Mouse (Mus musculus) retina, embryonic 14.5 days (tissue): ENCODE results near the gene Fam20c.

Experiments
- DNase-seq: peaks from one replicate; pipeline ENCODE4 v3.0.0-alpha.2; 2015; ENCODE audit warnings: low spot score

Fam20c gene

DNA sequence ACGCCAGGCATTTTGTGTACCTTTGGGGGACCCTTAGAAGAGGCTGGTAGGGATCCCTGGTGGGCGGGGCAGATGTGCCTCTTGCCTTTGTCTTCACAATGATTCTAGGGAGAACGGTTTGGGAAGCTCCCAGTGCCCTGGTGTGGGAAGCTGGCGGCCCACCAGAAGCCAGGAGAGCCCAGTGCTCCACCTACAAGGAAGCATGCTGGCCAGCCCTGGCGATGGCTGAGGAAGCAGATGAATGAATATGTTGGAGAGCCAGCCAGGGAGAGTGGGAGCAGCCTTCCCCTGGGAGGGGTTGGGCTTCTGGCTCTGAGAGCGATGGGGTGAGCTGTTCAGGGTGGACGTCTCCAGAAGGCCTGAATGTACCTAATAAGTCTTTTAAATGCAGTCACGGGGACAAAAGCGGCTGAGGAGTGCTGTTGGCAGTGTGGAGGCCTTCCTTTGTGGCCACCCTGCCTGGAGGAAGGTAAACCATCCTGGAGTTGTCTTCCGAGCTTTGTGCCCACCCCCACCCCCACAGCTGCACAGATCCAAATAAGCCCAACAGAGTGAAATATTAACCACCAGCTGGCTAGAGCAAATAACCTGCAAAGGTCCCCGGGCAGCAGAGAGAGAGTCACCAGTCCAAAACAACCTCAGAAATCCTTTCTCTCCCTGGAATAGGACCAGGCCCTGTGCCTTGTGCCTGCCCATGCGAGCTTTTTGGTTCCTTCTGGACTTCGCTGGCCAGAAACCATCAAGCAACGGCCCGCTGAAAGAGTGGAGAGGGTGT, 2.2 kb downstream of the Fam20c start:
- peak; percentile 40 for DNase-seq

DNA sequence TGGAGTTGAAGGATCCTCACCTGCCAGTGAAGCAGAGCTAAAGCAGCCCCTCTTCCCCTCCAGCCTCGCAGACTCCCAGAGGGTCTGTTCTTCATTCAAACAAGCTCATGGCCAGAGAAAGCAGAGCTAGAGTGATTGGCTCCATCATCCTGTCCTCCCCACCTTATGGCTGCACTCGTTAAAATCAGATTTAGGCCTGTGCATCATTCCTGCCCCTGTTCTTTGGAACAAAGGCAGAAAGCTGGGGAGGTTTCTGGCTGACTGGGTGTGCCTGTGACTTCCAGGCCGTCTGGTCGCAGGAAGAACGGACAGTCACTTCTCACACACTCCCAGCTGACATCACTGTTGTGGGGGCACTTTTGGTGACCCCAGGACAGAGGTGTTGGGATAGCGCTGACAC, 2.8 kb downstream of the Fam20c start:
- DNase-seq: peak; percentile 7

DNA sequence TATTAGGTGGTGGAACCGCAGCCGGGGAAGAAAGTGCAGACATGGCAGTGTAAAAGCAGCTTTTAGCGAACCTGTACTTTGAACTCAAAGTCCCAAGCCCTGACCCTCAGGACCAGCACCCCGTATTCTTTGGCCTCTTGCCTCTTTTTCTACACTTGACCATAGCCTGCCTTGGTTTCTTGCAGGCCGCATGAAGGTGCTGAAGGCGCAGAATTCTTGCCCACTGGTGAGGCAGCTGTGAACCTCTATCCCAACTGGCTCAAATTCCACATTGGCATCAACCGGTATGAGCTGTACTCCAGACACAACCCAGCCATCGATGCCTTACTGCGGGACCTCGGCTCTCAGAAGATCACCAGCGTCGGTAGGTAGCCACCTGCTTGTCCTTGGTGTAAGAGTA, 3.3 kb downstream of the Fam20c start:
- no peak for DNase-seq

DNA sequence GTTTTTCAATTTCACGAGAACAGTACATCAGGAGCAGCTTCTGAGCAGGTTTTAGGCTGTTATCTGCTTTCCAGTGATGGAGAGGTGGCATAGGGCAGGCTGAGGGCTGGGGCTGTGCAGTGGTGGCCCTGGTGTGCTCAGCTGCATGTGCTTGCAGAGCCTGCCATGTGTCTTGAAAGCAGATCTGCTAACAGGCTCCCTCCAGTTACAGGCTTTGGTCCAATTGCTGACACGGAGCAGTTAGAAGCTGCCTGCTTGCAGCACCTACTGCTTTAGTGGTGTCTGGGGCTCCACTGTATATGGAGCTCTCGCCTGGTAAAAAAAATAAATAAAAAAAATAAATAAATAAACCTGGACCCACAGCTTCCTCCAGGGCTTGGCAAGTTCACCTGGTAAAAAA, 4.2 kb downstream of the Fam20c start:
- DNase-seq: no peak

DNA sequence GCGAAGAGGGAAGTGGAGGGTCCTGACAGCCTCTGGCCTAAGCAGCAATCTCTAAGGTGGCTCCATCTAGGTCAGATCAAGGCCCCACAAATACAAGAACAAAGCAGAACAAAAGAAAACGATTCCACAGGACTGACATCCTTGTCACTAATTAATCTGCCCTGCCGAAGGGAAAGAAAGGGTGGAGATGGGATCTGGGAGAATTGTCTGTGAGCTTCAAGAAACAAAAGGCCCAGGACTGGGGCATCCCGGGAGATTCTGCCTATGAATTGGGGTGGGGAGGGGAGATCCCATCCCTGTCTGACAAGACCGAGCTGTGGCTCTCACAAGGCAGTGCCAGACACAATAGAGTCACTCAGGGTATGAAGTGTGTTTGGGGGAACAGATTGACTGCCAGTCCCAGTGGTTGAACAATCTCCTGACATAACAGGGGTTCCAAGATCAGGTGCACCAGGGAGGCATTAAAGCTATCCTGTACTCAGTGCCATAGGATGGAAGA, 7.6 kb downstream of the Fam20c start:
- DNase-seq: peak; percentile 62

DNA sequence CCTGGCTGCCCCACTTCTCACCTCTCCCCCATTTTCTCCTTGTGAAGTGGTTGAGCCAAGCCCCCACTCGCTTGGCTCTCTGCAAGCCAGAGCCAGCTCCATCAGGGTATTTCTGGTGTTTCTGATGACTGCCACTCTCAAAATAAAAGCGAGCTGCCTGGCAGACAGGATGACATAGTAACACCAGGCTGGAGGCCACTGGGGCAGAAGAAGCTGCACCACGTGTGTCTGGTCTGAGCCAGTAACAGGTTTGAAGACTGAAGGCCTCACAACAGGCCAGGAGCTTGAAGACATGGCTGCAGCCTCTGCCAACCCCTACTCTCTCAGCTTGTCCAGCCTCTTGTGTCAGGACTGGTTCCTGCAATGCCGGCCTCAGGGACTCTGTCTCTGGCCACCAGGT, 8.0 kb downstream of the Fam20c start:
- no peak for DNase-seq

DNA sequence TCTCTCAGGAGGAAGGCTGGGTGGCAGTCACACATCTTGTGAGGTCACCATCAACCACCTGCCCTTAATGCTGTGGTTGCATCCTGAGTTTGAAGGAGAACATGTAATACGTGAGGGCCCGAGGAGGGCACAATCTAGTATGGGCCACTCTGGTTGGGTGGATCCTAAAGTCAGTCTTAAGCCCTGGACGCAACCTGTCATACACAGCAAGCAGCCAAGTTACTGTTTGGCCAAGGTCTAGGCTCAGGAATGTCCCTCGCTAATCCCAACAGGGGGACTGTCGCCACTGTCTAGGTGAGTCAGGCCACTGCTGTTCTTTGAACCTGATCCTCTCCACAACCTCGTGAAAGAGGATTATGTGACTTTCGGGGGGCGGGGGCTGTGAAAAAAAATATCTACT, 10.3 kb downstream of the Fam20c start:
- no peak for DNase-seq

DNA sequence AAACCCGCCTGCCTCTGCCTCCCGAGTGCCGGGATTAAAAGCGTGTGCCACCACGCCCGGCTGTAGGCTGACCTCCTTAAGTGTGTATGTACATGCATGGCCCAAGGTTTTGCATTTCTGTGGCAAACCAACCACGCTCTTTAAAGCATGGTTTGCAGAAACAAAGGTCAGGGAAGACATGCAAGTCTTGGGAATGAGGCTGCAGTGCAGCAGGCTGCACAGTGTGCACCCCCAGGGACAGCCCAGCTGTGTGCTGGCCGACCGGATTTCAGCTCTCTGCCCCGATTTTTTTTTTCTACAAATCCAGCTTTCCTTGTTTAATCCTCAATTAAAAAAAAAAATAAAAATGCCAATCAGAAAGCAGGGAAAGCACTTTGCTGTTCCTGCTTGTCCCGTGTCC, 13.3 kb downstream of the Fam20c start:
- no peak for DNase-seq

DNA sequence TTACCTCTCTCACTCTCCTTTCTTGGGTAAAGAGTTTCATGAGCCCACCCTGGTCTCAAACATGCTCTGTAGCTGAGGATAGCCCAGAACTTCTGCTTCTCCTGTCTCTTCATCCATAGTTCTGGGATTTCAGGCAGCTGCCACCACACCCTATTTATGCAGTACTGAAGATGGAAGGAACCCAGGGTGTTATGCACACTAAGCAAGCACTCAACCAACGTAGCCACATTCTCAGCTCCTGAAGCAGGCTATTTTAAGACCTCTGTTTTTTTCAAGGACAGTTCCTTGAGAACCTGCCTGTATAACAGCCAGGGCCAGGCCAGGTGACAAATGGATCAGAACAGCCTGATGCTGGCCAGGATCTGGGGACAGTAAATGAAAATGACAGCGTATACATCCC, 14.4 kb downstream of the Fam20c start:
- DNase-seq: no peak

DNA sequence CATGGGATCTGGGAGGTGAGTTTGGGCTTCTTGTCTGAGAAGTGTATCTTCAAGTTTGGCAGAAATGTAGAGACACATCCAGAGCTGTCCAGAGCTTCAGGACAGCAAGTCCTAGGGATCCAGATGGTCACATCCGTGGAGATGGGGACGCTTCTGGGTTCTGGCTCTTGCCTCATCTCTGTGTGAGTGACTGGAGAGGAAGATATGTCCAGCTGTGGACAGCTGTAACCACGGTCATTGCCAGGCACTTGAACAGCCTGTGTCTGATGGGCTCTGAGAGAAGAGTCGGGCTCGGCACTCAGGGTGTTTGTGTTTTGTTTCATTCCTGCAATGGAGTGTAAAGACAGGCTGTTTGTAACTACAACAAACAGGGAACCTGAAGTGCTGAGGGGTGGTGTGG, 14.8 kb downstream of the Fam20c start:
- no peak for DNase-seq

DNA sequence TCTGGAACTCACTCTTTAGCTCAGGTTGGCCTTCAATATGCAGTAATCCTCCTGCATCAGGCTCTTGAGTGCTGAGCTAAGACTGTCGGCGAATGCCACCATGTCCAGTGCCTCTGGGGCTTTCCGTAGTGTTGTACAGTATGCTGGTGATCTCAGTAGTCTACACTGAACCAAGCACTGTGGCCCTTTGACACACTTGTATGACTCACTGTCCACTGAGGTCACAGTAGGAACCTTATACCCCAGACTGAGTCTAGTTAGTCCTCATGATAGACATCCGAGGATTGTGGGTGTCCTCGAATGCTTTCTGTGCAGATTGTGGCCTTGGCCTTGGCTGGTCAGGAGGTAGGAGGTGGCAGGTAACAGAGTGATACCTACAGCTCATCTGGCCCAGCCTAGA, 20.8 kb downstream of the Fam20c start:
- DNase-seq: no peak

DNA sequence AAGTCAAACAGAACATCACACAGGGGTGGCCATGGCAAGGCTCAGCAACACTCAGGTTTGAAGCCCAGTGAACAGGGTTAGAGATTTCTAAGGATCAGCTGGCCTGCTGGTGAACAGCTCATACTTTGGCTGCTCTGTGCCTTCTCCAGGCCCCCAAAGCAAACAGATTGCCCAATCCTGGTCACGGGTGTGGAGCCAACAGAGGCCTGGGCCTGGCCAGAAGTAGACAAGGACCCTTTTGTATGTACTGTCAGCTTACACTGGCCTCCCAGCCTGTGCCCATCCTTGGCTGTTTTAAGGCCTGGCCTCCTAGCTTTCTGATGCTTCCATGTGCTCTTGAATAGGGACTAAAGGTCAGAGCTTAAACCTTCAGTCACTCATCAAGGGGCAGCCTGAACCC, 22.0 kb downstream of the Fam20c start:
- DNase-seq: no peak

DNA sequence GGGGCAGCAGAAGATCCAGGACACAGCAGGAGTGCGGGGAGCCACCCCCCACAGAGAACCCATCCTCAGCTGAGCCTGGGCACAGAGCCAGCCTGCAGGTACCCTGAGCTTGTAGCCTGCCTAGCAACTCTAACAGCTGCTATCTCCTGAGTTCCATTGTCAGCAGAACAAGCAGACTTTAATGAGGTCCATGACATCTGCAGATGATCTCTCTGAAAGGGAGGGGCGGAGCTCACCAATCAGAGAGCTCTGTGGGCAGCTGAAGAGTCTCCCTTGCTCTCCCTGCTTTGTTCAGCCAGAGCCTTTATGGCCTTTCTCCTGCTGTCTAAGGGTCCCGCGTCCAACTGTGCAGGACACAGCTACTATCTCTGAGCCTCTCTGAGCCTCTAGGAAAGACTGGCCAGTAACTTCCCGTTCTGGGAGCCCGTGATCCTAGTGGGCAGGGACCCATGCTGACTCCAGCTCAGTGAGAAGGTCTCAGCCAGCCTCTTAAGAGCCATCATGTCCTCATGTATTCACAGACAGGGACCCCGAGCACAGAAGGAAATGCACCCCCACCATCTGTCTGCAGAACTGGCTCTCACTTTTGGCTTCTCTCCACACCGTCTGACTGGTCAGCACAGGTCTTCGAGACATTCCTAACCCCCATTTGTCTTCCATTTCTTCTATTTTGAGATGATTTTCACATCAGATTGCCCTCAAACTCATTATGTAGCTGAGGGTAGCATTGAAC, 24.6 kb downstream of the Fam20c start:
- DNase-seq: peak; percentile 77

DNA sequence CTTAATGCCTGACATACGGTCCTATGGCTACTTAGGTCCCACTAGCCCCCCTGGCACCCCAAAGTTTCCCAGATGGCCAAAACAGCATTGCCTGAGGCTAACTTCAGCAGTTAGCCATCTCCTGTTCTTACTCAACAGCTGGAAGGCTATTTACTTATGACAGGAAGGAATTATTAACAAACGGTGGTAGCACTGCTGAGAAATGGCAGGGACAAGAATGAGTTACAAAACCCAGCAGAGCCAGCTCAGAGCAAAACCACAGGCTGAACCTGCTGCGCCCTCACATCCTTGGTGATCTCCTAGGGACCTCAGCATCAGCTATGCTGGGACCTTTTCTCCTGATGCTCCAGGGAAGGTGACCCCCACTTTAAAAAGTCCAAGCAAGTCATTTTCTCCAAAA, 25.3 kb downstream of the Fam20c start:
- DNase-seq: no peak

DNA sequence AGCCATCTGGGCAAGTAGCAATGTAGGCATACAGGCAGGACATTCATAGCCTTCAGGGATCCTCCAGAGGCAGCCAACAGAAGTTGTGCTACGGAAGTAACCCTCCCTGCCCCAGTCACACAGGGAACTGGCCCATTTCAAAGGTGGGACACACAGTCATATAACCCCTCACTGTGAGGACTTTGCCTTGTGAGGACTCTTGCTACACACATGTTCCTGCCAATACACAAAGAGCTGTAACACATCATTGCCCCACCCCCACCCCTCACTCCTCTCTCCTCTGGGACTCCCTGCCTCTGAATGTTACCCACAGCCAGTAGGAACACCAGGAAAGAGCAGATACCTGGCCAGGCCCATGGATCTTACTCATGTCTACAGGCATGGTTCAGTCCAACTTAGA, 28.4 kb downstream of the Fam20c start:
- no peak for DNase-seq

DNA sequence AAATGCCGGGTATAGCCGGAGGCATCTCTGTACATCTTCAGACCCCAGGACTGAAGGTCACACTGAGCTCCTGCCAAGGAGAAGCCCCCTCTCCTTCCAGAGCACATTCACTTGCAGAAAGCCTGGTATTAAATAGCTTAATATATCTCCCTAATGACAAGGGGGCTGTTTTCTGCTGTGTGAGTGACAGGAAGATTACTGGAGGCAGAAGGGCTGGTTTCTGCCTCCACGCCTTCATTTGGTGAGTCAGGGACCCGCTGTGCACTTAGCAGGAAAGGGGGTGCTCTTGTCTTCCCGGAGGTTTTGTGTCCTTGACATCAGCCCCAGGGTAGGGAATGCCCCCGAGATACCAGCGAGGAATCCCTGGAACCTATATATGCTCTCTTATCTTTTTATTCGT, 28.9 kb downstream of the Fam20c start:
- no peak for DNase-seq

DNA sequence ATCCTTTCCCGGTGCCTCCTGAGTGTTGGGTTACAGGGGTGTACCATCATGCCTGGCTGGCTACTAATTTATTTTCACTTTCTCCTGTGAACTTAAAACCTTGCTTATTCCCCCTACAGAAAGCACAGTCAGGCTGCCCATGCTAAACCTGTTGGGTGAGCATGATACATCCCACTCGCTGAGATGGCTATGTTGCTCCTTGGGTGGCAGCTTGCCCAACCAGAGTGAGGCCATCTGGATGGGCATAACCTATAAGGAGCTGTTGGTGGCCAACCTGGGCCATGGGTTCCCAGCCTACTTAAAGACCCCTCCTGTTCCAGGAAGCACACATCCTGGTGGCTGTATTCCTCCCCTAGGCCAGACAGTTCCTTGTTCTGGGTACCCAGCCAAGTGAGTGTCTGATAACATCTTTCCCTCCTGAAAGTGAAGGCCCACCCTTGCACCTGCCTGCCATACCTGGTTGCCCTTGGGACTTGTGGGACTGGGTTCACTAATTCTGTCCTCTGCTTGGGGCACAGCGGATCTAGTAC, 31.7 kb downstream of the Fam20c start:
- no peak for DNase-seq

DNA sequence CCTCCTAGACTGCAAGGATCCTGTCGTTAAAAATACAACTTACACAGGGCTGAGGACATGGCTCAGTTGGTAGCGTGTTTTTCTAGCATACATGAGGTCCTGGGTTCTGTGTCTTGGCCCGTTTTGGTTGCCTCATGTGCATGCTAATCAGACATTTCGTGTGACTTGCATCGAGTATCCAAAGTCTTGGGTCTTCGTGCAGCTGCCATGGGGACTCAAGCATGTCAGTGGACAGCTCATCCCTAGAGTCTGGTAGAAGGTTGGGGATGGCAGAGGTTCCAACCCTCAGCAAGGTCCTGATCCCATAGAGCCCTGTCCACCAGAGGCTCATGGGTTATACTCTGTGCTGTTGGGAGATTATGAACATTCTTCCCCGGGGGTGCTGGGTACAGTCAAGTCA, 33.3 kb downstream of the Fam20c start:
- DNase-seq: no peak

DNA sequence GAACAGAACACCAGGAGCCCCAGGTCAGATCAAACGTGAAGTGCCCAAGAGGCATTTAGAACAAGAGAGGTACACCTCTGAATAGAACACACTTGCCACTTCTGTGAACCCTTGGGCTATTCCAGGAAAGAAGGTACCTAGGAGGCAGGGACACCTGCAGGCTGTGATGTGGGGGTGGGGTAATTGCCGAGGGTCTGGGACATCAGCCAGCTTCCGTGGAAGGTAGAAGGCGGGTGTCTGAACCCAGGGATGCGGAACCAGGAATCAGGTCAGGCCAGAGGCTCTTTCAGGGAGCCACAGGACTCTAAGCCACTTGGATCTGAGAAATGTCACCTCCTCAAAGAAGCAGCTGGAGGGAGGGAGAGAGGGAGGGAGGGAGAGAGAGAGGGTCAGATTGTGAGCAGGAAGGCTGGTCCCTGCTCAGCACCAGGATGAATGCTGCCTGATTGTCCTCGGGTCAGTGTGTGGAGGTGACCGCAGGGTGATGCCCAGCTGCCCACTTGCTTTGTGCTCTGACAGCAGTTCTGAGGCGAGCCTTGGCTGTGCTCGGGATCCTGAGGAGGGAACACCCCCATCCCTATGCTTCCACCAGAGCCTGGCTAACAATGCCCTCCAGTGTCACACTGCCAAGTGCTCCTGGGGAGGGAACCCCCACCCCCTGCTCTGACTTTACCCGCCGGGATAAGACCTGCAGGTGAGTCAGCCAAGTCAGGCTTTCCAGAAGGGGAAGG, 34.3 kb downstream of the Fam20c start:
- DNase-seq: no peak

DNA sequence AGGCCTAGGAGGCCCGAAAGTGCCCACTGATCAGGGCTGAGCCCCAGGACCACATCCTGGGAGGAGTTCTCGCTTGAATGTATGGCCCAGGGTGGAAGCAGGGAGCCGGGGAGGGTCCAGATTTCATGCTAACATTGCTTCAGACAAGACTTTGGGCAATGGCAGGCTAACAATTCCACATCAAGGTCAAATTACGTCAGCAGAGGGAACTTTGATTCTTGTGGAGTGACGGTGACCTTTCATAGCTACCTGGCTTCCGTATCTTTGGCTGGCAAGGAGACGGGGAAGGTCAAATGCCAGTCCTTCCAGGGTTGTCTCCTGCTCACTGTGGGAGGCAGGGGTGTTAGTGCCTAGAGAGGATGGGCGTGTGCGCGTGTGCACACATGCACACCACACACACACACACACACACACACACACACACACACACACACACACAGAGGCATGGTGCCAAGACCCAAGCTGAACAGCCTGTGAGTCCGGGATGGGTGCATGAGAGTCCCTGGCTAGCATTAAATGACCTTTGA, 36.7 kb downstream of the Fam20c start:
- no peak for DNase-seq

DNA sequence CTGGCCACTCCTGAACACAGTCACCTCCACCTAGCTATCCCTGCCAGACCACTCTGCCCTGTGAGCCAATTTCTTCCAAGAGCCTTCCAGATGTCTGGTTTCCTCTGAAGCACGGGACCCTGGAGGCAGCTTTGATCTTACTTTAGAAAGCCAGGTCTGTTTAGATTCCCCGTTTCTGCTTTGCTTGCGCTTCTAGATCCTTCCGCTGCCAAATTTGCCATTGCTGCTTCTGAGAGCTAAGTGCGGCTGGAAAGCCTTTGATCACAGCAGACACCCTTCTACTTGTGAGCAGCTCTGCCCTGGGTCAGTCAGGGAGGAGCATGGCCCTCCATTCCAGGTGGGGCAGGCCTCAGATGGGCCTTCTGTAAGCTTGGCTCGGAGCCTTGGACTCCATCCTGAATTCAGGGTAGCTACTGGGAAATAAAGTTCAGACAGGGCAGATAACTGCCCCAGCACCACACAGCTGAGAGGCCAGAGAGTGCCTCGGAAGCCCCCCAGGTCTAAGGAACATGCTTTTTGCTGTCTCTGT, 47.3 kb downstream of the Fam20c start:
- no peak for DNase-seq

DNA sequence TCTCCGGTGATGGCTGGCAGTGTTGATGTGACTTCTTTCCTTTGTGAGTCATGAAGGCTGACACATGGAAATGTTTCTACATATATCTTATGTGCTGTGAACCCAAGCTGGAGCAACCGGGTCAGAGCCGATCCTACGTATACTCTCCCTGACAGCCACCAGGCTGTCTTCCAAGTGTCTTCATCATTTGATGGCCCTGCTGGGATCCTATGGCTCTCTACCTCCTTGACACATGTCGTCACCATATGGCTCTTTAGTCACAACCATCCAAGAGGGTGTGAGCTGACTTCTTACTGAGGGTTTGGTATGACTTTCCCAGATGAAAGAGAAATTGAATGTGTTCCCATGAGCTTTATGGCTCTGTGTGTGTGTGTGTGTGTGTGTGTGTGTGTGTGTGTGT, 50.0 kb downstream of the Fam20c start:
- DNase-seq: no peak
